Mouse (Mus musculus) left cerebral cortex, adult 6 months (tissue): Measurements from ENCODE around the gene Eed. TPM values are rescaled to one million over a fixed set of nuclear protein-coding genes. Genes with fewer than 3 reads are reported as not detected.

ENCODE experiments used
- long read RNA-seq, 2 experiments: library from polyadenylated mRNA; unstranded; transcript quantifications; one replicate each; pipeline ENCODE4 v2.0.0; 2019 to 2020
- polyA plus RNA-seq: library from polyadenylated mRNA; unstranded; fragments of <200 nt; fragmentation: Nextera tagmentation; gene quantifications from 2 replicates; pipeline ENCODE4 v1.2.3, GENCODE M21; 2021

Gene Eed
- 14.7 and 15.2 TPM in 2 replicates for polyA plus RNA-seq
- long read RNA-seq, experiment 1, transcript Eed-201 (12 exons, 2,067 nt): major isoform, 21 of 33 reads
- long read RNA-seq, experiment 1, partial matches to known transcripts: 0 of 33 reads
- long read RNA-seq, experiment 1, other reads (novel, unspliced or antisense): 12 of 33 reads
- long read RNA-seq, experiment 2, transcript Eed-201 (12 exons, 2,067 nt): major isoform, 7 of 11 reads
- long read RNA-seq, experiment 2, partial matches to known transcripts: 2 of 11 reads
- long read RNA-seq, experiment 2, other reads (novel, unspliced or antisense): 1 of 11 reads

GRCm38 (mm10) chr7:89980485-89981422, at the start of gene Eed:
Eed (minus strand) TSS chr7:89980983.

DNA sequence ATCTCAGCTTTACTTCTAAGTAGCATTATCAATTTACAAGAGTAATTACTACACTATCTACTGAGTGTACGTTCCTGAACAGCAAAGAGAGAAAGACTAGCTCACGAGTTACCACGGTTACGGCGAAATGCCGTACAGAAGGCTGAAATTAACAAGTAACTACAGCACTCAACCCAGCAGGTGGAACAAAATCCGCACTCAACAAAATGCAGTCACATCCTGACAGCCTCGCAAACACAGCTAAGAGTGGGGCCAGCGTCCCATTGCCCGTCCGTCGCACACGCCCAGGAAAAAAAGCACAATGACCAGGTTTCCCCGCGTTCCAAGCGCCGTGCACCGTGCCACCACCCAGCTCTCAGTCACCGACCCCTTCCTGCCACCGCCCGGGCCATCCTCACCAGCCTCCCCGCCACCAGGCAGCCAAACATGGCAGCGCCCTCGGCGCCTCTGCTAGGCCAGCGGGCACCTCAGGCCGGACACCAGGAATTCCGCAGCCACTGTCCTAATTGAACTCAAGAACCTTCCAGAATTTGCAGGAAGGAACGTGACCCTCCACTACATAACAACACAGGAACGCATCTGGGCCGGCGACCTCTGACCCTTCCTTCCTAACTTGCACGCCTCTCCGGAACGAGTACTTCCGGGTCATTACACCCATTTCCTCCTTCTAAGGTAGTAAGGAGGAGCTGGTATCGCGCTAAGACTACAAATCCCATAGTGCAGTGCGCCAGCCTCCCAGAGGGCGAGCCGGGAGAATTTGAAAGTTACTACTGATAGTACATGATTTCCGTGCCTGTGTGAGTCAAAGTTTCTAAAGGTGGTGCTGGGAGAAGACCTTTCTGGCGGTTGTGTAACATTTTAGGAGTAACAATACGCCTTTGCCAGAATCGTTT, 40.0 kb downstream of the Eed start, which contains the start of gene Hikeshi:
Hikeshi (minus strand) TSS at position 634 of the 893 bp plus-strand sequence.

Other genes starting within 250 kb of the Eed start
- gene Ccdc81, start 77.4 kb downstream of the Eed start, polyA plus RNA-seq: 0.21 and 0.33 TPM in 2 replicates
- 101 and 137 TPM in 2 replicates for gene Hikeshi, start 39.8 kb downstream of the Eed start, polyA plus RNA-seq
- gene Picalm, start 149.2 kb upstream of the Eed start, polyA plus RNA-seq: 13.9 and 19.2 TPM in 2 replicates